Mouse (Mus musculus): ENCODE results near the gene Gm9887. TPM values are rescaled to one million over a fixed set of nuclear protein-coding genes. Genes with fewer than 3 reads are reported as not detected.

The Gm9887 gene
- total and polyA plus RNA-seq, 3 experiments: 3.4 to 4.3 TPM; not detected in 1

GRCm38 (mm10) chr12:69417701-69418291 is 45.5 kb upstream of the Gm9887 start (continued):
- TF ChIP-seq KAT2A (IDR thresholded peaks at IDR 0.05; ENCODE audit: insufficient replicate concordance, low read length) (0 out of 2 replicates have a peak, but pooled peaks have one; percentile 70), ZNF384 (IDR thresholded peaks at IDR 0.05; ENCODE audit: low read depth, low read length) (no peak; the same call in 1 of the 2 replicates), ZKSCAN1 (IDR thresholded peaks at IDR 0.05; ENCODE audit: borderline replicate concordance, low read depth, low read length) (no peak), NELFE (IDR thresholded peaks at IDR 0.05; ENCODE audit: low read depth, low read length) (peak; percentile 52), MEF2A (IDR thresholded peaks at IDR 0.05; ENCODE audit: borderline replicate concordance, low read depth, low read length) (peak; percentile 96), JUN (IDR thresholded peaks at IDR 0.05; ENCODE audit: insufficient read depth, low read depth, low read length) (peak; percentile 33), JUND (conservative IDR thresholded peaks at IDR 0.05; ENCODE audit: low read depth, low read length) (0 out of 2 replicates have a peak, but pooled peaks have one; percentile 4), MAZ (IDR thresholded peaks at IDR 0.05; ENCODE audit: low read depth, low read length) (peak; percentile 86)

- TF ChIP-seq KAT2A (IDR thresholded peaks at IDR 0.05; ENCODE audit: insufficient replicate concordance, low read length): no peak
- TF ChIP-seq BHLHE40 (IDR thresholded peaks at IDR 0.05; ENCODE audit: low read depth, low read length): 0 out of 2 replicates have a peak, but pooled peaks have one; percentile 4
- TF ChIP-seq JUN (IDR thresholded peaks at IDR 0.05; ENCODE audit: insufficient read depth, low read depth, low read length): 0 out of 2 replicates have a peak, but pooled peaks have one; percentile 2
- TF ChIP-seq NELFE (IDR thresholded peaks at IDR 0.05; ENCODE audit: low read depth, low read length): peak; percentile 36; the same call in 1 of the 2 replicates
- TF ChIP-seq MYC (IDR thresholded peaks at IDR 0.05; ENCODE audit: low read depth, low read length): no peak
- no peak for TF ChIP-seq RCOR1 (conservative IDR thresholded peaks at IDR 0.05; ENCODE audit: low read depth, low read length)
- TF ChIP-seq ZNF384 (IDR thresholded peaks at IDR 0.05; ENCODE audit: low read depth, low read length): no peak
- no peak for TF ChIP-seq NRF1 (IDR thresholded peaks at IDR 0.05; ENCODE audit: low read depth, low read length)
- no peak for TF ChIP-seq E2F4 (IDR thresholded peaks at IDR 0.05; ENCODE audit: insufficient replicate concordance, low read depth, low read length)
- TF ChIP-seq CHD1 (IDR thresholded peaks at IDR 0.05; ENCODE audit: low read depth, low read length): 0 out of 2 replicates have a peak, but pooled peaks have one; percentile 29
- TF ChIP-seq TBP (conservative IDR thresholded peaks at IDR 0.05; ENCODE audit: low read depth, low read length): 0 out of 2 replicates have a peak, but pooled peaks have one; percentile 25
- peak; percentile 53; the same call in 1 of the 2 replicates for TF ChIP-seq ETS1 (conservative IDR thresholded peaks at IDR 0.05; ENCODE audit: low read depth, low read length)
- TF ChIP-seq PAX5 (IDR thresholded peaks at IDR 0.05; ENCODE audit: low read length): no peak
- no peak for TF ChIP-seq EP300 (IDR thresholded peaks at IDR 0.05; ENCODE audit: low read length)
- peak; percentile 64 for TF ChIP-seq ELF1 (IDR thresholded peaks at IDR 0.05; ENCODE audit: low read depth, low read length)
- TF ChIP-seq JUND (conservative IDR thresholded peaks at IDR 0.05; ENCODE audit: low read depth, low read length): no peak
- no peak for TF ChIP-seq HCFC1 (IDR thresholded peaks at IDR 0.05; ENCODE audit: low read depth, low read length)
- no peak; the same call in 1 of the 2 replicates for TF ChIP-seq POLR2A (IDR thresholded peaks at IDR 0.05; ENCODE audit: low read depth, low read length)
- no peak for TF ChIP-seq ZKSCAN1 (IDR thresholded peaks at IDR 0.05; ENCODE audit: borderline replicate concordance, low read depth, low read length)
- TF ChIP-seq IRF4 (IDR thresholded peaks at IDR 0.05; ENCODE audit: low read depth, low read length): no peak
- TF ChIP-seq RAD21 (IDR thresholded peaks at IDR 0.05; ENCODE audit: low read depth, low read length): no peak
- Histone ChIP-seq H3K79me2 (replicated peaks; ENCODE audit: control insufficient read depth, extremely low read depth, insufficient read depth, poor library complexity, severe bottlenecking) (no peaks in the 10 kb centered on the region), H3K36me3 (replicated peaks in 1 of 2; ENCODE audit: control insufficient read depth in 1 of 2, insufficient read depth in 1 of 2, low read length in 1 of 2) (peaks cover 0 to 2% of the 10 kb centered on the region in 2 experiments), H3K9me3 (replicated peaks; ENCODE audit: low read length) (no peaks in the 10 kb centered on the region), H3K27ac (ENCODE audit: insufficient read depth, low read depth) (peak overlapping the region; percentile 100), H3K4me3 (replicated peaks in 1 of 3; ENCODE audit: low read depth in 2 of 3, low read length in 2 of 3, poor library complexity in 1 of 3) (peak overlapping the region in 1 of 3 experiments; percentile 37), H3K4me2 (ENCODE audit: insufficient read depth, low read depth, poor library complexity, severe bottlenecking) (peak overlapping the region; percentile 57), H3K4me1 (ENCODE audit: control insufficient read depth in 1 of 2, insufficient read depth in 2 of 2) (peaks cover 36 to 84% of the 10 kb centered on the region in 2 experiments), H3K27me3 (replicated peaks) (no peaks in the 10 kb centered on the region), H3K9ac (ENCODE audit: insufficient read depth, low read depth) (peak overlapping the region; percentile 53)
- DNase-seq (ENCODE audit: extremely low read depth): peak; percentile 69
- dilution Hi-C loops (cut with MboI; ENCODE audit: extremely low pct_ligation_motif_present, extremely low pct_unique_long_range_greater_than_20kb, low sequenced_read_pairs): no loop called here
- in situ Hi-C loops (cut with MboI; ENCODE audit: low pct_ligation_motif_present, low pct_unique_long_range_greater_than_20kb, low sequenced_read_pairs): loop anchor here (5.0 kb wide), 2 partner anchors 34 to 41 kb away; no protein-coding TSS in a partner anchor
These were observed 44.5 kb upstream of the Gm9887 start for GRCm38 (mm10) chr12:69416793-69417192.
